Mouse (Mus musculus) stomach, embryonic 14.5 days (tissue): Measurements from ENCODE around the gene Rpl37. TPM values are rescaled to one million over a fixed set of nuclear protein-coding genes. Genes with fewer than 3 reads are reported as not detected.

Source experiments
- ATAC-seq: fragments of 200-750 bp; cut with Nextera tagmentation; 2 replicates; pipeline ENCODE4 v1.8.0; 2017; ENCODE audit warnings: low read depth, moderate TSS enrichment; ENCODE audit not compliant: insufficient number of reproducible peaks, insufficient read depth, low FRiP score
- H3K27ac ChIP-seq: fragments of 300-500 bp; sonication (generic); 2 replicates; pipeline ENCODE4 v1.5.1; 2014; ENCODE audit warnings: mild to moderate bottlenecking, low read length, moderate library complexity, mixed read lengths
- H3K27me3 ChIP-seq: fragments of 300-500 bp; sonication (generic); 2 replicates; pipeline ENCODE4 v1.6.1; 2014; ENCODE audit warnings: low read length, control low read depth, mixed read lengths; ENCODE audit not compliant: control insufficient read depth, insufficient read depth
- H3K36me3 ChIP-seq: fragments of 300-500 bp; sonication (generic); 2 replicates; pipeline ENCODE4 v1.6.1; 2014; ENCODE audit warnings: mild to moderate bottlenecking, control low read depth, low read length, moderate library complexity, mixed read lengths; ENCODE audit not compliant: control insufficient read depth, insufficient read depth
- H3K4me1 ChIP-seq: fragments of 300-500 bp; sonication (generic); 2 replicates; pipeline ENCODE4 v1.6.1; 2014; ENCODE audit warnings: low read length, control low read depth, mixed read lengths; ENCODE audit not compliant: control insufficient read depth, insufficient read depth
- H3K4me2 ChIP-seq: fragments of 300-500 bp; sonication (generic); replicated peaks from 2 replicates; pipeline ENCODE4 v1.6.1; 2014; ENCODE audit warnings: low read depth, low read length, control low read depth
- H3K4me3 ChIP-seq: fragments of 300-500 bp; sonication (generic); 2 replicates; pipeline ENCODE4 v1.5.1; 2014; ENCODE audit warnings: low read depth, low read length, control low read depth
- H3K9ac ChIP-seq: fragments of 300-500 bp; sonication (generic); replicated peaks from 2 replicates; pipeline ENCODE4 v1.6.1; 2014; ENCODE audit warnings: low read depth, mild to moderate bottlenecking, control low read depth, low read length, moderate library complexity, mixed read lengths
- H3K9me3 ChIP-seq: fragments of 300-500 bp; sonication (generic); 2 replicates; pipeline ENCODE4 v1.6.1; 2016; ENCODE audit warnings: low read depth, low read length, control low read depth; ENCODE audit not compliant: control insufficient read depth
- WGBS: fragments of 180-500 bp; shearing (Covaris S2); extraction: QIAGEN DNeasy Blood & Tissue Kit; methylation state at CpG from one replicate; pipeline ENCODE4 v1.1.7; 2014; 5-methylcytosine and 5-hydroxymethylcytosine counted together
- polyA plus RNA-seq: library from polyadenylated mRNA; unstranded; fragments of >200 nt; fragmentation: Nextera tagmentation; extraction: Ambion mirVana; gene quantifications from 2 replicates; pipeline ENCODE4 v1.2.1, GENCODE M21; 2014

Rpl37 gene
- 834 and 883 TPM in 2 replicates for polyA plus RNA-seq

- peak; percentile 98 for ATAC-seq
- Histone ChIP-seq H3K4me3 (peak within 1 kb of the TSS; percentile 87), H3K4me2 (peak within 1 kb of the TSS; percentile 59), H3K27me3 (no peaks in the 10 kb centered on the region), H3K9me3 (no peaks in the 10 kb centered on the region), H3K4me1 (peaks cover 11% of the 10 kb centered on the region; the same call in 1 of the 2 replicates), H3K9ac (peak within 1 kb of the TSS; percentile 96), H3K36me3 (peaks cover 33% of the 10 kb centered on the region), H3K27ac (peak within 1 kb of the TSS; percentile 89)
- under 1% methylated on average over 55 of the region's 55 CpGs for WGBS
These were observed at the start of gene Rpl37 for GRCm38 (mm10) chr15:5116270-5117030. Rpl37 (plus strand) TSS chr15:5116645.

GRCm38 (mm10) chr15:5068801-5069518, 47.5 kb upstream of the Rpl37 start:
- Histone ChIP-seq H3K4me2 (no peak overlapping the region), H3K4me1 (no peaks in the 10 kb centered on the region), H3K36me3 (no peaks in the 10 kb centered on the region), H3K9me3 (no peaks in the 10 kb centered on the region), H3K27me3 (no peaks in the 10 kb centered on the region), H3K27ac (no peak overlapping the region), H3K9ac (no peak overlapping the region), H3K4me3 (no peak overlapping the region)
- WGBS: 58% methylated on average over 15 of the region's 15 CpGs
- ATAC-seq: no peak

- 68% methylated on average over 1 of the region's 1 CpGs for WGBS
- no peak for ATAC-seq
These were observed 35.2 kb upstream of the Rpl37 start for GRCm38 (mm10) chr15:5081235-5081634.

GRCm38 (mm10) chr15:5086162-5086561, 30.3 kb upstream of the Rpl37 start:
- Histone ChIP-seq H3K9ac (no peak overlapping the region), H3K4me2 (no peak overlapping the region), H3K9me3 (no peaks in the 10 kb centered on the region), H3K27ac (no peak overlapping the region), H3K4me1 (0 out of 2 replicates have a peak, but pooled peaks cover 2% of the 10 kb centered on the region), H3K4me3 (no peak overlapping the region), H3K36me3 (no peaks in the 10 kb centered on the region), H3K27me3 (no peaks in the 10 kb centered on the region)
- no peak for ATAC-seq
- 16% methylated on average over 2 of the region's 2 CpGs for WGBS

More at GRCm38 (mm10) chr15:5081235-5081634, 35.2 kb upstream of the Rpl37 start:
- Histone ChIP-seq H3K4me2 (no peak overlapping the region), H3K4me1 (no peaks in the 10 kb centered on the region), H3K27me3 (no peaks in the 10 kb centered on the region), H3K9me3 (no peaks in the 10 kb centered on the region), H3K4me3 (no peak overlapping the region), H3K27ac (no peak overlapping the region), H3K9ac (no peak overlapping the region), H3K36me3 (no peaks in the 10 kb centered on the region)

GRCm38 (mm10) chr15:5088850-5089608, 27.4 kb upstream of the Rpl37 start:
- H3K27ac ChIP-seq: no peak overlapping the region
- no peak for ATAC-seq
- H3K27me3 ChIP-seq: no peaks in the 10 kb centered on the region
- H3K36me3 ChIP-seq: no peaks in the 10 kb centered on the region
- no peak overlapping the region for H3K4me3 ChIP-seq
- H3K9me3 ChIP-seq: no peaks in the 10 kb centered on the region
- H3K9ac ChIP-seq: no peak overlapping the region
- H3K4me2 ChIP-seq: no peak overlapping the region
- 0 out of 2 replicates have a peak, but pooled peaks cover 2% of the 10 kb centered on the region for H3K4me1 ChIP-seq
- 71% methylated on average over 7 of the region's 7 CpGs for WGBS

GRCm38 (mm10) chr15:5090131-5090530, 26.3 kb upstream of the Rpl37 start:
- Histone ChIP-seq H3K36me3 (no peaks in the 10 kb centered on the region), H3K4me2 (no peak overlapping the region), H3K27me3 (no peaks in the 10 kb centered on the region), H3K4me1 (0 out of 2 replicates have a peak, but pooled peaks cover 2% of the 10 kb centered on the region), H3K9me3 (no peaks in the 10 kb centered on the region), H3K27ac (no peak overlapping the region), H3K4me3 (no peak overlapping the region), H3K9ac (no peak overlapping the region)
- ATAC-seq: no peak
- 93% methylated on average over 10 of the region's 10 CpGs for WGBS

- Histone ChIP-seq H3K9ac (no peak overlapping the region), H3K27me3 (no peaks in the 10 kb centered on the region), H3K4me2 (no peak overlapping the region), H3K9me3 (no peaks in the 10 kb centered on the region), H3K36me3 (no peaks in the 10 kb centered on the region), H3K4me1 (no peaks in the 10 kb centered on the region), H3K4me3 (no peak overlapping the region), H3K27ac (no peak overlapping the region)
- WGBS: 75% methylated on average over 11 of the region's 11 CpGs
- ATAC-seq: no peak
These were observed 20.7 kb upstream of the Rpl37 start for GRCm38 (mm10) chr15:5095534-5096301.
